Mouse (Mus musculus) liver, embryonic 12.5 days (tissue): Measurements from ENCODE around the gene Adm. TPM values are rescaled to one million over a fixed set of nuclear protein-coding genes. Genes with fewer than 3 reads are reported as not detected.
"Not testable (repeated sequence)": the region's sequence is repeated elsewhere in the genome, so short reads cannot be mapped to it uniquely, and the experiment has no call there.

Source experiments
- ATAC-seq: fragments of 200-750 bp; cut with Nextera tagmentation; 2 replicates; pipeline ENCODE4 v1.8.0; 2017; ENCODE audit warnings: moderate number of reproducible peaks, mild to moderate bottlenecking, moderate library complexity
- H3K27ac ChIP-seq: fragments of 300-500 bp; sonication (generic); 2 replicates; pipeline ENCODE4 v1.5.1; 2016; ENCODE audit warnings: mild to moderate bottlenecking
- H3K27me3 ChIP-seq: fragments of 300-500 bp; sonication (generic); replicated peaks from 2 replicates; pipeline ENCODE4 v1.6.1; 2016; ENCODE audit warnings: mild to moderate bottlenecking, moderate library complexity
- H3K36me3 ChIP-seq: fragments of 300-500 bp; sonication (generic); 2 replicates; pipeline ENCODE4 v1.6.1; 2016; ENCODE audit warnings: mild to moderate bottlenecking, moderate library complexity
- H3K4me1 ChIP-seq: fragments of 300-500 bp; sonication (generic); 2 replicates; pipeline ENCODE4 v1.6.1; 2016
- H3K4me2 ChIP-seq: fragments of 300-500 bp; sonication (generic); 2 replicates; pipeline ENCODE4 v1.6.1; 2016; ENCODE audit warnings: mild to moderate bottlenecking, moderate library complexity
- H3K4me3 ChIP-seq: fragments of 300-500 bp; sonication (generic); 2 replicates; pipeline ENCODE4 v1.5.1; 2016; ENCODE audit warnings: mild to moderate bottlenecking, moderate library complexity
- H3K9ac ChIP-seq: fragments of 300-500 bp; sonication (generic); 2 replicates; pipeline ENCODE4 v1.6.1; 2016; ENCODE audit warnings: mild to moderate bottlenecking, moderate library complexity
- H3K9me3 ChIP-seq: fragments of 300-500 bp; sonication (generic); replicated peaks from 2 replicates; pipeline ENCODE4 v1.6.1; 2016; ENCODE audit warnings: mild to moderate bottlenecking, moderate library complexity
- WGBS: fragments of 180-500 bp; shearing (Covaris S2); methylation state at CpG from one replicate; pipeline ENCODE4 v1.1.7; 2016; ENCODE audit not compliant: insufficient replicate concordance; 5-methylcytosine and 5-hydroxymethylcytosine counted together
- polyA plus RNA-seq: library from polyadenylated mRNA; unstranded; fragments of >200 nt; fragmentation: Nextera tagmentation; extraction: Ambion mirVana; gene quantifications from 2 replicates; pipeline ENCODE4 v1.2.1, GENCODE M21; 2016

Gene Adm
- 7.8 and 8.9 TPM in 2 replicates for polyA plus RNA-seq

- 3% methylated on average over 30 of the region's 30 CpGs for WGBS
- H3K9ac ChIP-seq, result peak within 1 kb of the TSS; percentile 44; the same call in 1 of the 2 replicates
- peak; percentile 22; the same call in 1 of the 2 replicates for ATAC-seq
Measured at GRCm38 (mm10) chr7:110627486-110628272, at the start of gene Adm. Gene Adm, plus strand, starts transcription at chr7:110627661.

GRCm38 (mm10) chr7:110583705-110584104 lies 43.8 kb upstream of the Adm start:
- H3K4me3 ChIP-seq, result no peak overlapping the region
- H3K9me3 ChIP-seq, result no peaks in the 10 kb centered on the region
- ATAC-seq, result no peak
- no peaks in the 10 kb centered on the region for H3K4me1 ChIP-seq
- H3K4me2 ChIP-seq, result no peak overlapping the region
- no peaks in the 10 kb centered on the region for H3K27me3 ChIP-seq
- WGBS, result 63% methylated on average over 3 of the region's 3 CpGs
- no peak overlapping the region for H3K27ac ChIP-seq
- no peak overlapping the region for H3K9ac ChIP-seq
- no peaks in the 10 kb centered on the region for H3K36me3 ChIP-seq

More at GRCm38 (mm10) chr7:110627486-110628272, at the start of gene Adm:
- peak within 1 kb of the TSS; percentile 46 for H3K4me3 ChIP-seq
- peaks cover 27% of the 10 kb centered on the region for H3K4me1 ChIP-seq
- peak within 1 kb of the TSS; percentile 63 for H3K4me2 ChIP-seq
- no peaks in the 10 kb centered on the region for H3K9me3 ChIP-seq
- peaks cover 96% of the 10 kb centered on the region for H3K27me3 ChIP-seq
- no peak within 1 kb of the TSS for H3K27ac ChIP-seq
- H3K36me3 ChIP-seq, result no peaks in the 10 kb centered on the region

GRCm38 (mm10) chr7:110584159-110584558 lies 43.3 kb upstream of the Adm start:
- Histone ChIP-seq H3K4me1 (no peaks in the 10 kb centered on the region), H3K36me3 (no peaks in the 10 kb centered on the region), H3K9me3 (no peaks in the 10 kb centered on the region), H3K4me2 (no peak overlapping the region), H3K4me3 (no peak overlapping the region), H3K27ac (no peak overlapping the region), H3K9ac (no peak overlapping the region), H3K27me3 (no peaks in the 10 kb centered on the region)
- ATAC-seq, result no peak
- 56% methylated on average over 2 of the region's 2 CpGs for WGBS

- Histone ChIP-seq H3K9me3 (no peaks in the 10 kb centered on the region), H3K27me3 (no peaks in the 10 kb centered on the region), H3K4me1 (no peaks in the 10 kb centered on the region), H3K4me3 (no peak overlapping the region), H3K27ac (no peak overlapping the region), H3K9ac (no peak overlapping the region), H3K36me3 (no peaks in the 10 kb centered on the region), H3K4me2 (no peak overlapping the region)
- no peak for ATAC-seq
- 75% methylated on average over 2 of the region's 2 CpGs for WGBS
Measured at GRCm38 (mm10) chr7:110585250-110585649, 42.2 kb upstream of the Adm start.

GRCm38 (mm10) chr7:110587721-110588120 lies 39.7 kb upstream of the Adm start:
- no peaks in the 10 kb centered on the region for H3K4me1 ChIP-seq
- H3K36me3 ChIP-seq, result no peaks in the 10 kb centered on the region
- no peak overlapping the region for H3K4me3 ChIP-seq
- no peak overlapping the region for H3K27ac ChIP-seq
- H3K9ac ChIP-seq, result no peak overlapping the region
- no peaks in the 10 kb centered on the region for H3K9me3 ChIP-seq
- H3K4me2 ChIP-seq, result no peak overlapping the region
- no peaks in the 10 kb centered on the region for H3K27me3 ChIP-seq
- 62% methylated on average over 1 of the region's 1 CpGs for WGBS
- no peak for ATAC-seq

- H3K9ac ChIP-seq, H3K36me3 ChIP-seq, H3K4me3 ChIP-seq, ATAC-seq, H3K9me3 ChIP-seq, H3K27ac ChIP-seq, H3K4me1 ChIP-seq, H3K4me2 ChIP-seq, H3K27me3 ChIP-seq: not testable (repeated sequence)
- 76% methylated on average over 3 of the region's 3 CpGs for WGBS
Measured at GRCm38 (mm10) chr7:110593991-110594390, 33.5 kb upstream of the Adm start.

GRCm38 (mm10) chr7:110597141-110597540 lies 30.3 kb upstream of the Adm start:
- no peaks in the 10 kb centered on the region for H3K9me3 ChIP-seq
- no peaks in the 10 kb centered on the region for H3K4me1 ChIP-seq
- no peak overlapping the region for H3K27ac ChIP-seq
- H3K9ac ChIP-seq, result no peak overlapping the region
- 73% methylated on average over 1 of the region's 1 CpGs for WGBS
- no peaks in the 10 kb centered on the region for H3K36me3 ChIP-seq
- H3K4me2 ChIP-seq, result no peak overlapping the region
- no peak overlapping the region for H3K4me3 ChIP-seq
- ATAC-seq, result no peak
- no peaks in the 10 kb centered on the region for H3K27me3 ChIP-seq

GRCm38 (mm10) chr7:110605476-110605875 lies 22.0 kb upstream of the Adm start:
- Histone ChIP-seq H3K9me3 (no peaks in the 10 kb centered on the region), H3K36me3 (no peaks in the 10 kb centered on the region), H3K27me3 (0 out of 2 replicates have a peak, but pooled peaks cover 3% of the 10 kb centered on the region), H3K4me3 (no peak overlapping the region), H3K4me2 (no peak overlapping the region), H3K9ac (no peak overlapping the region), H3K4me1 (no peaks in the 10 kb centered on the region), H3K27ac (no peak overlapping the region)
- ATAC-seq, result no peak
- 69% methylated on average over 4 of the region's 4 CpGs for WGBS

- Histone ChIP-seq H3K9me3 (no peaks in the 10 kb centered on the region), H3K27ac (no peak overlapping the region), H3K4me2 (no peak overlapping the region), H3K36me3 (no peaks in the 10 kb centered on the region), H3K4me1 (no peaks in the 10 kb centered on the region), H3K4me3 (no peak overlapping the region), H3K27me3 (peaks cover 11% of the 10 kb centered on the region), H3K9ac (no peak overlapping the region)
- ATAC-seq, result no peak
- WGBS, result 87% methylated on average over 1 of the region's 1 CpGs
Measured at GRCm38 (mm10) chr7:110606906-110607305, 20.6 kb upstream of the Adm start.

- WGBS, result 5% methylated on average over 17 of the region's 17 CpGs
- peaks cover 75% of the 10 kb centered on the region for H3K27me3 ChIP-seq
- H3K9me3 ChIP-seq, result no peaks in the 10 kb centered on the region
- peak overlapping the region; percentile 73 for H3K4me2 ChIP-seq
- H3K4me1 ChIP-seq, result peaks cover 31% of the 10 kb centered on the region
- ATAC-seq, result no peak
- no peaks in the 10 kb centered on the region for H3K36me3 ChIP-seq
- peak overlapping the region; percentile 89 for H3K27ac ChIP-seq
- H3K4me3 ChIP-seq, result peak overlapping the region; percentile 62
- peak overlapping the region; percentile 64 for H3K9ac ChIP-seq
Measured at GRCm38 (mm10) chr7:110613381-110614132, 13.9 kb upstream of the Adm start.

GRCm38 (mm10) chr7:110614133-110615063 lies 13.1 kb upstream of the Adm start, which contains the start of gene Sbf2:
Gene Sbf2, minus strand, starts transcription at chr7:110614922.
- Histone ChIP-seq H3K27me3 (peaks cover 81% of the 10 kb centered on the region), H3K9ac (peak within 1 kb of the TSS; percentile 64), H3K4me3 (peak within 1 kb of the TSS; percentile 62), H3K27ac (peak within 1 kb of the TSS; percentile 89), H3K4me1 (peaks cover 38% of the 10 kb centered on the region), H3K9me3 (no peaks in the 10 kb centered on the region), H3K4me2 (peak within 1 kb of the TSS; percentile 73), H3K36me3 (no peaks in the 10 kb centered on the region)
- peak; percentile 76 for ATAC-seq
- WGBS, result under 1% methylated on average over 120 of the region's 127 CpGs
